Mouse (Mus musculus) cerebellum, adult 2 months (tissue): ENCODE measurements around the gene Tmem63a.

Experiments
- CTCF ChIP-seq: fragments of 200-500 bp; IDR thresholded peaks from 2 replicates; pipeline ENCODE4 v1.5.1; 2011; ENCODE audit warnings: low read depth, mild to moderate bottlenecking, control low read depth, low read length, moderate library complexity, borderline replicate concordance; ENCODE audit not compliant: insufficient read depth
- POLR2A ChIP-seq: fragments of 200-500 bp; IDR thresholded peaks from 2 replicates; pipeline ENCODE4 v1.6.1; 2011; ENCODE audit warnings: low read length, control low read depth, borderline replicate concordance; ENCODE audit not compliant: insufficient read depth

DNA sequence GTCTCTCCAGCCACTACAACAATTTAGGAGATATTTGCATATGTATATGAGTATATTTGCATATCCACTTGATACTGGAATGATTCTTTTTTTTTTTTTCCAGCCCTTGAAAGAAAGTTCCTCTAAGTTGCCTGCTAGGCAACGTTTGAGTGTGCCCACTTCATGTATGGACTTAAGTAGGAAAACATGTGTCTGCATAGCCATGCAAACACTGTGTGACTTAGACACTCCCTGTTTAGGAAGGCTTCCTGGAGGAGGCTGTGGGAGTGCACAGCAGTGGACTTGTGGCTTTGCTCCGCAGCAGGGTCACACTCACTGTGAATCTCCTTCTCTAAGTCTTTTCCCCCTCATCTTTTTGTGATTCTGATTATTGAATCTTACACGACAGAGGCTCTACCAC is 16.7 kb downstream of the Tmem63a start:
- TF ChIP-seq POLR2A (no peak), CTCF (no peak)
